Mouse (Mus musculus): ENCODE results near the gene S100pbp.

The S100pbp gene

DNA sequence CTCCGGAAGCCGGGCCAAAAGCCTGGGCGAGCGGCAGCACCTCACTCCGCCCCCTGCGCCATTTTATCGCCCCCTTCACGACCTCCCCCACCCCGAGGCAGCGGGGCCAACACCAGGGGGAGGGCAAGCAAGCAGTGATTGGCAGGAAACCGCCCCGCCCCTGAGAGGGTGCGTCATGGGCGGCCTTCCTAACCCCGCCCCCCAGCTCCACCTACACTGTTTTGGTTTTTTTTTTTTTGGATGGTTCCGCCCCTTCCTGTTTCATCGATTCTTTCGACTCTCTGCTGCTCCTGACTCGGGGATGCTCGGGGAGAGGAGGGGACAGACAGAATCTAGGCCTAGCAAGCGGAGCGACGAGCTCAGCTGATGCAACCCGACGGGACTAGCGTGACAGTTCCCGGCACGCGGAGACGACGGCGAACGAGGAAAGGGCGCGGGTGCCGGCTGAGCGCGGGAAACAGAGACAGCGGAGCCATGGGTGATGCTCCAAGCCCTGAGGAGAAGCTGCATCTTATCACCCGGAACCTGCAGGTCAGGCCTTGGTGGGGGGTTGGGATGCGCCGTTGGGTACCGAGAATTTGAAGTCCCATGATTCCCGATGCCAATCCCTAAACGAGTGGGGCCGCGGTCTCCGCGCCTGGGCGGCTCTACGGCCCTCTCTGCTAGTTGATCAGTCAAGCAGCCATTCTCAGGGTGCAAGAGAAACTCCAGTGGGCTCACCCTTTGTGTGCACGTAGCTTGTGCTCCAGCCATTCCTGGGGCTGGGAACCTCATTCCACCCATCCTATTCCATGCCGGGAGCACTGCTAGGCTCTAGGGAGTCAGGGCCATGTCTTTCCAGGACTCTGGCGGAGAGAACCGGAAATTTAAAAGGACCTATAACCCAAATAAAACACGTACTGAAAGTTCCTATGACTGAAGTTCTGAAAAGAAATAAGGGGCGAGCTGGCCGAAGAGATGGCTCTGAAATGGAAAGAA lies at the start of gene S100pbp, which contains the start of gene Yars:
Gene S100pbp (minus strand): TSS at position 186 of the 978 bp plus-strand sequence.
Gene Yars (plus strand): TSS at position 219 of the 978 bp plus-strand sequence.
- peak; percentile 99 for DNase-seq (ENCODE audit: low read depth)

DNA sequence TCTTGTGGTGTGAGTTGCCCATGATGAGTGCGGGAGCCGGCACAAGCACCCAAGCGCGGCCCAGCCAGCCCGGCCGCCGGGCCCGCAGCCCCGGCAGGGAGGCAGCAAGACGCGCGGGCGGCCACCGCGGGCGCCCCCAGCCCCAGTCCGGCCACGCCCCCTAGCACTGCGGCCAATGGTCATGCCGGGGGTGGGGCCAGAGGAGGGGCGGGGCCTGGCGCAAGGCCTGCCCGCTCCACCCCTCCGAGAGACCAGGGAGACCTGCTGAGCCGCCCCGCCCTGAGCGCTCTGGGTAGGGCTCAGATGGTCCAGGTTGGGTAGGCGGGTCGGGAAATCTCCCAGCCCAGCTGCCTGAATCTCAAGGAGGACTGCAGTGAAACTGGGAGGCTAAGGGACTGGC lies 49.5 kb upstream of the S100pbp start:
- DNase-seq (ENCODE audit: low read depth) = no peak

DNA sequence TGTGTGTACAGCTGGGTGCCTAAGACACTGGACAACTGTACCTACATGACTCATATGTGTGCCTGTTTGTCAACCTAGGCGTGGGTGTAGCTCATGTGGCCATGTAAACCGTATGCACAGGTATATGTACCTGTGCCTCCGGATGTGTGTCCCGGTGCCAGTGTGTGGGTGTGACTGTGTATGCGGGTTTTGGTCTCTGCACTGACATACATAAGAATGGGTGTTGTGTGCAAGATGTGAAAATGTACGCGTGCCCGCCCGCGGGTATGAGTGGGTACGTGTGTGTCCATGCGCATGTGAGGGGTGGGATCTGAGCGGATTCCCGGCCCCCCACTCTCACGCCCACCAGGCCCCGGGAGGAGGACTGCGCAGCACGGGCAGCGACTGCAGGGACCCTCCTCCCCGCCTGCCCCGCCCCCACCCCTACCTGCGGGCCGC lies 49.1 kb upstream of the S100pbp start:
- DNase-seq (ENCODE audit: low read depth) = peak; percentile 21

DNA sequence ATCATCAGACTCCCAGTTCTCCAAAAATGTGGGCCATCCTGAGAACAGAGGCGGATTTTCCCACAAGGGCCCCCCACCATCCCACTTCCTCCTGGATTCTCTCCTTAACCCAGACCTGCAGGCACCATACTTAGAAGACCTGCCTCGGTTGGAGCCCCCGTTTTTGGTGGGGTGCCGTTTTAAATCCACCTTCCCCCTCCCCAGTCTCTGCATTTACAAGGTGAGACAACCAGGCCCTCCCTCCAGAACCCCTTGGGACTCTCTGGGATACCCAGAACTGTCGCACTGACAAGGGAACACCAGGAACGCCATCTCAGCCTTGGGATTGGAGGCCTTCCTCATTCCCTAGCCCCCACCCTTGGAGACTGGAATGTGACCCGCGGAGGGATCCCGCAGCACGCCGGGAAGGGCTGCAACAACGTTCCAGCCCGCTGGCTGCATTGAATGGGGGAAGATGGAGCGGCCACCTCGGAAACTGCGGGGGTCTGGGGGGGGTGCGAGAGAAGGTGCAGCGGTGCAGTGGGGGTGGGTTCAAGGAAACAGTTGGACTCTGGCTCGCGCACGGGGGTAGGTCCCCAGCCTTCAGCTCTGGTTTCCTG lies 48.4 kb upstream of the S100pbp start:
- DNase-seq (ENCODE audit: low read depth) = no peak

DNA sequence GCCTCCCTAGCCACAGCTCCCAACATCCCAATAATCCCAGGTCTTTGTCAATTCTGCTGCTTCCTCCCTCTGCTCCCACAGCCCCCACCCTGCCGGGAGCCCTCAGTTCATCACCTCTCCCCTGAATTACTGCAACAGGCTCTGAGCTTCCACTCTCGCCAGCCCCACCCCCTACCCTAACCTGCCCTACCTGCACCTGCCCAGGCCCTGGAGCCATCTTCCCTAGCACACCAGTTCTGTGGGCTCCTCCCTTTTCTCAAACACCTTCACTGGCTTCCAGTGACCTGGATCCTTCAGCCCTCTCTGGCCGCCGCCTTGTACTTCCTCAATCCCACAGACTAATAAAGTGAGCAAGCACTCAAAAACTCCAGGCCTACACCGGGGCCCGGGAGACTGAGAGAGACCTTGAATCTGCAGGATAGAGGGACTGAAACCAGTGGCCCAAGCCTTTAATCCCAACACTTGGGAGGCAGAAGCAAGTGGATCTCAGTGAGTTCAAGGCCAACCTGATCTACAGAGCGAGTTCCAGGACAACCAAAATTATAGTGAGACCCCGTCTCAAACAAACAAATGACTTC lies 46.8 kb upstream of the S100pbp start:
- DNase-seq (ENCODE audit: low read depth) = no peak

DNA sequence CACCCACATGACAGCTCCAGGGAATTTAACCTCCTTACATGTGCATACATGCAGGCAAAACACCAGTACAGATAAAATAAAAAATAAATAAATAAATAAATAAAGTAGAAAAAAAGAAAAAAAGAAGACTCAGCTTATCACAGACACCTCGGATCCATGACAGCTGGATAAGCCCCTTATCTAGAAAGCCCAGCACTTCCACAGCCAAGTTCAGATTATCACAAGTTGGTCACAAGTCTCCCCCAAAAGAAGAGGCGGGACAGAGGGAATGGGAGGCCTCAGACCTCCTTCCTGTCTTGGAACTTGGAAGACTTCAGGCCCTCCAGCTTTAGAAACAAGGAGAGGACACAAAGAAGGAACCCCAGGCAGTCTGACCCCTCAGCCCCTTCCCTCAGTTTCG lies 45.6 kb upstream of the S100pbp start:
- DNase-seq (ENCODE audit: low read depth) = no peak

DNA sequence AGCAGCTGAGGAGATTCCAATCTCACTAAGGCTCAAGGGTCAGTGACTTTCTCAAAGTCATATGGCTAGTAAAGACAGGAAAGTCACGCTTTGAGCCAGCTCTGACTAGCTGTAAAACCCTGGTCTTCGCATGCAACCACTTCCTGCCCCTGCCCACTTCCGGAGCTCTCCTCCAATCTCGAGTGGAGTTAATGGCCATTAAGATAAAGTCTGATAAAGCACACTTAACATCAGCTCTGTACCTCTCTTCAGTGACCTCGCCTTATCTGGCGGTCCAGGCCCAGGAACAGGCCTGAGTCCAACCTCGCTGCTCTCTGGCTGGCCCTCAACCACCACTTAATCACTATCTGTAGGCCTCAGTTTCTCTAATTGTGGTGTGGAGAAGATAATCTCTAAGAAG lies 45.0 kb upstream of the S100pbp start:
- no peak for DNase-seq (ENCODE audit: low read depth)

DNA sequence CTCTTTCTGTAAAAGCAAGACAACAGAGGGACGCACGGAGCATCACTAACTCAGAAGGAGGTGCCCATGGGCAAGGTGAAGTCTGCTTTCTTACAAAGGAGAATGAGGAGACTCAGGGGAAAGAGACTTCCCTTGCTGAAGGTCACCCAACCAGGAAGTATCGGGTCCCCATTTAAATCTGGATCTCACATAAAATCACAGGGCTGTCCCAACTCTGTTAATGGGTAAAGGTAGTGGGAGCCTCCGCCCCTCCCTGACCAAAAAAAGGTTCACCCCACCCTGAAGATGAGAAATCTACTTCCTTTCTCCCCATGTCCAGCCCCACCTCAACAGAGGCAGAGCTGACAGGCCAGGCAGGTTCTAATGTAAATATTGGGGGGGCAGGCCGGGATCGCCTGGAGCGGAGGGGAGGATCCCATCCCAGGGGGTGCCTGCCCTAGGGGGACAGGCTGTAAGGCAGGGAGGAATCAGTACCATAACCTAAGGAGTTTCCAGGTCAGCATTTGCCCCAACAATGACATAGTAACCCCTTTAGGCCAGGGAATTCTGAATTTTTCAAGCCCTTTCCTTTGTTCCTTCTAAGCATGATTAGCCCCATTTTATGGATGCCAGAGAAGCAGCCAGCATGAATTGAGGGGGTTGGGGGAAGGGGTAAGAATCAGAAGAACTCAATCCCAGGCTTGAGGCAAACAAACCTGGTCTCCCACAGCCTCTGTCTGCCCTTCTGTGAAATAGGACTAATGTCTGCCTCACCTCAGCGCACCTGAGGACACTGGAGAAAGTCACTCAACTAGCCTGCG lies 43.2 kb upstream of the S100pbp start:
- DNase-seq (ENCODE audit: low read depth) = no peak

DNA sequence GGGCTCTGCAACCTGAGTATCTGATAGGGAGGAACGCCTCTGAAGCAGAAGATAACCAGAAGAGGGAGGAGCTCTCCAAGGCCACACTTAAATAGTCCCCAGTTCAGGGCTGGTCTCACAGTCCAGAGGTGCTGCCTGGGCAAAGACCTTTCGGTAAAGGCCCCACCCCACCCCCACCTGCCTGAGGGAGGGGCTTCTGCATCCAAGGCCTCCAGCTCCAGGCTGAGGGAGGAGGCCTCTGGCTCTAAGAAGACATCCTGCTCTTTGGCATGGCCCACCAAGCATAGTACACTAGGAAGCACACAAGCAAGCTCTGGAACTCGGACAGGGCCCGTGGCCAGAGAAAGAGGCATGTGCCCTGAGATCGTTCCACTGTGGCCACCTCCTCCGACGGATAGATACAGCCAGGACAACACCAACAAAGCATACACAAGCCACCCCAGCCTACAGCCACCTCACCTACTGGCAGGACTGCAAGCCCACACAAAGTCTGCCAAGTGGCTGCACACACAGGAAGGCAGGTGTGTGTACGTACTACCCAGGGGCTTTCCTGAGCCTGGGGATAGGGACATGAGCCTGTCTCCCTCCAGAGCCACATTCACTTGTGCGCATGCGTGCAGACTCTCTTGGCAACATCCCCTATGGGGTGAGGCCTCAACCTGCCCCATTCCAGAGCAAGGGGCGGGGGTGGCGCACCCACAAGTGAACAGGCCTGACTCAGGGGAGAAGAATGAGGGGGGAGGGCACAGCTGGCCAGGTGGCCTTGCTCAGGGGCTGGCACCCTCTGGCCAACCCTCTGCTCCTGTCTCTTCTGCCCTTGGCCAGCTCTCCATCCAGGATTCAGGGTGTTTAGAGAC lies 42.3 kb upstream of the S100pbp start:
- DNase-seq (ENCODE audit: low read depth) = no peak

DNA sequence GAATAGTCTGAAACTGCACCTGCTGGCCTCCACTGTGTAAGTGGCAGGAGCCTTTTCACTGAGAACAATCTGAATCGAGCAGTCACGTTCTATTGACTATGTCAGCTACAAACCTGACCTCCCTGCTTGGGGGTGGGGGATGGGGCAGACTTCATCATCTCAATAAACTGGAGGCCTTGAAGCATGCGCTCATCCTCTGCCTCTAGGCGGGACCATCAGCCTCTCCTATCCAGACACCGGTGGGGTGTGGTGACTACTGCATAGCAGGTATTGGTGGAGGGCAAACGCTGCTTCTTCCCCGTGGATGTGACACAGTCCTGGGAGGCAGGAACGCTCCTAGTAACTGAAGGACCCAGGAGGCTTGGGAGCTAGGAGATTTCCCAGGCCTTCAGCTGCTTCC lies 41.4 kb upstream of the S100pbp start:
- no peak for DNase-seq (ENCODE audit: low read depth)

DNA sequence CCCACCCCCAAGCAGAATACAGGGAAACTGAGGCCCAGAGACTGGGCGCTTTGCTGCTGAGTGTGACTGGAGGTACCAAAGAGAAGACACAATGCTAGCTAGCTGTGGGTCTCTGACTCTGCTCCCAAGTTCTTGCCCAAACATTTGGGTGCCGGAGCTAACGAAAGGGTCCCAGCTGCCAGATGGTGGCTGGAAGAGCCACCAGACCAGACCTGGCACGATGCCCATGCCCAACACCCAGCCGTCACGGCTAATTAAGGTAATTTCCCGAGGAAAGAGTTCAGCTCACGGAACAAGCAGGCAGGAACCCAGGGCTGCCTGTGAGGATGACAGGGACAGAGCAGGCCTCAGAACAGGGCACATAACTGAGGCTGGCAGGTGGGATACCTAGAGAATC lies 38.5 kb upstream of the S100pbp start:
- no peak for DNase-seq (ENCODE audit: low read depth)

DNA sequence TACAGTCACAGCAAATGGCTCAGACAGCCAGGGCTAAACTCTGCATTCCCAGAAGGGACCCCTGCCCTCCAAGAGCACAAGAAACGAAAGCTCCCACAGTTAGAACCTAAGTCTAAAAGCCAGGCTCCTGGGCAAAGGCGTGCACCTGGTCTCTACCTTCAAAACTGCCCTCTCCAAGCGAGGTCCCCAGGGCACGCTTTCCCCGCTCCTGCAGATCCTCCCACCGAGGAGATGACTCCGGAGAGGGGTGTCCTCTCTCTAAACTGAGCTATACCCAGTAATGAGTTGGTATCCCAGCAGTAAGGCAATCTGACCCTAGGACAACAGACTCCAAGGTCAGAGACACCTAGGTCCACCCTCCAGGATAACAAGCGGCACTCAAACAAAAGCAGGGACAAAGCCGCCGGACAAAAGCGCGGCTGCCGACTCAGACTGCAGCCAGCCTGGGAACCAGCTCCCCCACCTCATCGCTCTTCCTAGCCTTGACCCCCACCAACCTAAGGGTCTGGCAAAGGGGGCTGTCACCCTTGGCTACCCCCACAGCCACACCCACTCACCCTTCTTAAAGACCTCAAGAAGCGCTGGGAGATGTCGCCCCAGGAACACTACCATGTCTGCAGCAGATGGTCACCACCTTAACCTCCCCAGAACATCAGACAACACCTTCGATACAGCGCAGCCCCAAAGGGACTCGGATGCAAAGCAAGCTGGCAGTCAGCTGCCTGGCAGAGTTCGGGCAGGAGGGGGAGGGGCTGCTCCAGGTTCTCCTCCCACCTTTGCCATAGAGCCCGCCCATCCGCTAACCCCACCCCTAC lies 37.9 kb upstream of the S100pbp start:
- DNase-seq (ENCODE audit: low read depth) = no peak

DNA sequence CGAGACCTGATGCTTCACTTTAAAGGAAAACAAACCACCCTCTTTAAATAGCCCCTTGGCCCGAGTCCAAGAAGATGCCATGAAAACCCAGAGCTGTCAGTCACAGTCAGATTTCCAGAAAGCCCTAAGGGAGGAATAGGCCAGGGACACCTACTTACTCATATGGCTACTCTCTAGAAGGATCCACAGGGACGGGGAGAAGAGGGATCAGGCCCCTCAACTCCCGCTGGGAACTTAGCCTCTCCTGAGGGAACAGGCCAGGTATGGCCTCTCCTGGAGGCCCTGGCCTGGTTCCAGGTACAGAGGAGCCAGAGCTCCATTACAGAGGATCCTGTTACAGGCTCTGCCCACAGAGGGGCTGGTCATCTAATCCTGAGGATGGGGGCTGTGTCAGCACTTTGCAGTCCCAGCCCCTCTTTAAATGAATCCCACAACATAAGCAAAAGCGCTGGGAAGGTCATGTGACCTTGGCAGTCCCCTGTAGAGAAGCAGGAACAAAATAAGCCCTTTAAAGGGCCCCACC lies 37.0 kb upstream of the S100pbp start:
- DNase-seq (ENCODE audit: low read depth) = no peak

DNA sequence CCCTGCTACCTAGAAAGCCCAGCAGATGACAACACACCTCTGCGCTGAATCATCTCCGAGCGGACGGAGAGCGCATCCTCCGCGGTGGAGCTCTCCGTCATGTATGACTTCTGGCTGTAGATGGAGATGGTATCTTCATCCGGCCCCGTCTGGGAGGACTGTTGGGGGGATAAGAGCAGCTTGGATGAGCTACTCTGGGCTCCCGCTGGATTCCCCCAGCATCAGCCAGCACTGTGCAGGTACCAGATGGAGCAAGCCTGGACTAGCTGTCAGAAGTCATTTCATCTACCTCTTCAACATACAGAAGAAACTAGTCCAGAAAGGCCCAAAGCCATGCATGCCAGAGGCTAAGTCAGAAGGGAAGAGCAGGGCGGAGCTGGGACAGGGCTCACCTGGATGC lies 35.8 kb upstream of the S100pbp start:
- DNase-seq (ENCODE audit: low read depth) = no peak

DNA sequence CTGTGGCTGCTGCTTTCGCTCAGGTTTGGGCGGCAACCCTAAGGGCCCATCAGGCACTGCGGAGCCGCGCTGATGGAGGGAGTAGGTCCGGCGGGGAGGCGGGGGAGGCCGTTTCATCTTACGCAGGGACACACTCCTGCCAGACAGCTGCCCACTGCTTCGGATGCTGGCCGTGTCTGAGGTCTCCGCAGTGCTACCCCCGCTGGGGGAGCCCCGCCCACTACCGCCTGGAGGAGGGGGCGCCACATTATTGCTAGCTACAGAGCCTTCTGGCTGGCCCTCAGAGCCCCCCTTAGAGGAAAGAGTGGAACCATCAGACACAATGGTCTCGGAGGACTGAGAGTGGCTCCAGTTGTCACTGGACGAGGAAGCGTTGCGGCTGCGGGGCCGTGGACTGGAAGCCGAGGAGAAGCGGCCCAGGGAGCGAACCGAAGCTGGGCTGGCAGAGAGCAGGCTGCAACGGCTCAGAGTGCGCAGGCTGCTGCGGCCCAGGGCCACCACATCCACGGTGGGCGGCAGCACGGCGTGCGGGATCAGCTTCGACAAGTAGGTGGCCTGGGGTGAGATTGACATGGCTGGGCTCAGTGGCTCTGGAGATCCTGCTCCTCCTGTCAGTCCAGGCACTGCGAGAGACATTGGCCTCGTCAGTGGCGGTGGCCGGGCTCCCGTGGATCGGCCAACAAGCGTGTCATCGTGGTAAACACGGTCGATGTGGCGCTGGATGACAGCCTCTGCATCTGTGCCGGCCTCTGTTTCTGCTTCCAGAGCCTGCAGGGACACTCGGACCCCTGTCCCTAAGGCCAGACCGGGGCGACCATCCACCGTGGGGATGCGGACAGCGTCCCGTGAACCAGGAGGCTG lies 34.1 kb upstream of the S100pbp start:
- DNase-seq (ENCODE audit: low read depth) = no peak

DNA sequence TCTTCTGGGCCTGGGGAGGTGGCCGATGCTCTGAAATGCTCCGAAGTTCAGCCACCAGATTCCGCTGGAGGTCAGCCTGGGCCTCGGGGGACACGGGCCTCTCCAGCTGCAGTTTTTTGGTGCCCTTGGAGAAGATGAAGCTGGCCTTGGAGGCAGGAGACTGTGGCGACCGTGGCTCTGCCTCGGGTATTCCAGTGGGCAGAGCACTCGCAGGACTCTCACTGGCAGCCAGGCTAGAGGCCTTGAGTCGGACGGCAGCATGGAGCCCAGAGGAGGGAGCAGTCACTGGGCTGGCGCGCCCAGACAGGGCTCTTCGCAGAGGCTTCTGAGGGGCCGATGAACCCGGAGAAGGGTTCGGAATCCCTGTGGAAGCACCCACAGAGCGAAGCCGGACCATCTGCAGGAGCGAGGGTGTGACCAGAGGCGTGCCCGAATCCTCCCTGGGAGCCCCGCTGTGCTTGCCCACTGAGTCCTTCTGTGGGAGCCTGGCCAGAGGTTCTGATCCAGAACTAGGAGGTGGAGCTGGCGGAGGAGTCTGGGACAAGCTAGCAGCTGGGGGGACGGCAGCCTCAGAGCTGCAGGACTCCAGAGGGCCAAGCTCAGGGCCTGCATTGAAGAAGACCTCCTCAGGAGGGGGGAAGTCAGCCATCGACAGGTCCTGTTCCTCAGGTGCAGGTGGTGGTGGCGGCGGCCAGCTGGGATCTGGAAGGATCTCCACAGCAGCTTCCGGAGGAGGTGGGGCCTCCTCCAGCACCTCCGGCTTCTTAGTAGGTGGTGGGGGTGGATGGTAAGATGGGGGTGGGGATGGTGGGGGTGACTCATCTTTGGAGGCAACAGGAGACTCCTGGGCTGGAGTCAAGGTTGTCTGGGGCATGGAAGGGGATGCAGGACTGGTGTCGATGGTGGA lies 32.7 kb upstream of the S100pbp start:
- no peak for DNase-seq (ENCODE audit: low read depth)

DNA sequence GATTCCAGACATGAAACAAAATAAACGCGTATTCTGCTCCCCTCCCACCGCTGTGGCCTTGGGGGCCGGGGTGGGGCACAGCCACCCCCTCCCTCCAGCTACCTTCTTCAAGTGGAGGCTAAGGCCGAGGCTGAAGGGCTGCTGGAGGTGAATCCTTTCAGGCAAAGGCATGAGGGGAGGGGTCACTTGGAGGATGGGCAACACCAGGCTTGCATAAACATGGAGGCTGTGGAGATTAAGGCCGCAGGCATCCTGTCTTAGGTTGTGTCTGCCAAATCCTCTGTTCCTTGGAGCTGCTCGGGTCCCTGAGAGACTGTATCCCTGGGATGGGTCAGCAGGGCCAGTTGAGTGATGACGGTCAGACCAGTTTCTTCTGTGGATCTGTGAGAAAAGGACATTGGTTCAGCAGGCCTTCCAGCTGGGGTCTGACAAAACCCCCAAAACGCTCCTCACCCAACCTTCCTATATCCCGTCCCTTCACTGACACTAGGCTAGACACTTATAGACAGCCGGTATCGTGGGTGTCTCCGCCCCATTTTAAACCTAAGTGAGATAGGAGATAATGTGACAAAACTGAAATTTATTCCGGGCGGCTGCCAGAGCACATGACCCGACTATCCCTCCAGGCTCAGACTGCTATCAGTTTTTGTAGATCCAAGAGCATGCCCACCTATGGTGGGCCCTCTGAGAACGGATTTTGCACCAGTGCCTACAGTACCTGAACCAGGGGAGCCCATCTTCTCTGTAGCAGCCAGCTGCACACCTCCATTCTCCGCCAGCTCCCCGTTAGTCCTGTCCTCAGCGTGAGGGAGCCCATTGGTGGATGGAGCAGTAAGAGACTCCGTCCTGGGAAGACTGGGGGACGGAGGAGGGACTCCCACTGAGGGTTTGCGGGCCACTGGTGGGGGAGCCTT lies 31.8 kb upstream of the S100pbp start:
- no peak for DNase-seq (ENCODE audit: low read depth)
